Mouse (Mus musculus) neutrophil, adult 5-6 weeks (primary cell): ENCODE data around the gene Tek. TPM values are rescaled to one million over a fixed set of nuclear protein-coding genes. Genes with fewer than 3 reads are reported as not detected.
"Not testable (repeated sequence)": the region's sequence is repeated elsewhere in the genome, so short reads cannot be mapped to it uniquely, and the experiment has no call there.

Source experiments
- ATAC-seq: fragments of 151-379, 151-347 bp; 2 replicates; pipeline ENCODE4 v1.8.0; 2017; ENCODE audit warnings: mild to moderate bottlenecking, moderate TSS enrichment; ENCODE audit not compliant: insufficient number of reproducible peaks, poor library complexity, low FRiP score, severe bottlenecking; ENCODE audit errors: extremely low read depth
- total RNA-seq: library from RNA; stranded (forward); fragments of 200-1000 nt; gene quantifications from 2 replicates; pipeline ENCODE4 v1.2.3, GENCODE M21; 2017

Gene Tek
- not detected in 2 replicates for total RNA-seq

DNA sequence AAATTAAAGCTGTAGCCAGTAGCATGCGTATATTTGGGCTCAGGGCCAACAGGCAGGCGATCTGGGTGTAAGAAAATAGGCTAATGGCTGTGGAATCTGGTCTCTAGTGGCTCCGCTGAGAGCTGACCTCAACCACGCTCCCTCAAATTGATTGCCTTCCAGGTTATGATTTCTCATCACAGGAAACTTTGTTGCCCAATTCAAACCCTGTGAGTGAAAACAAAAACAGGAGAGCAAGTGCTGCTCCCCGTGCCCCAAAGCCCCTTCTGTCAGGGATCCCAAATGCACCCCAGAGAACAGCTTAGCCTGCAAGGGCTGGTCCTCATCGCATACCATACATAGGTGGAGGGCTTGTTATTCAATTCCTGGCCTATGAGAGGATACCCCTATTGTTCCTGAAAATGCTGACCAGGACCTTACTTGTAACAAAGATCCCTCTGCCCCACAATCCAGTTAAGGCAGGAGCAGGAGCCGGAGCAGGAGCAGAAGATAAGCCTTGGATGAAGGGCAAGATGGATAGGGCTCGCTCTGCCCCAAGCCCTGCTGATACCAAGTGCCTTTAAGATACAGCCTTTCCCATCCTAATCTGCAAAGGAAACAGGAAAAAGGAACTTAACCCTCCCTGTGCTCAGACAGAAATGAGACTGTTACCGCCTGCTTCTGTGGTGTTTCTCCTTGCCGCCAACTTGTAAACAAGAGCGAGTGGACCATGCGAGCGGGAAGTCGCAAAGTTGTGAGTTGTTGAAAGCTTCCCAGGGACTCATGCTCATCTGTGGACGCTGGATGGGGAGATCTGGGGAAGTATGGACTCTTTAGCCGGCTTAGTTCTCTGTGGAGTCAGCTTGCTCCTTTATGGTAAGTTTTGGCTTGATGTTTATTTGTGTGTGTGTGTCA lies at the start of gene Tek:
Tek (plus strand) TSS at position 452 of the 894 bp plus-strand sequence.
- ATAC-seq: no peak

DNA sequence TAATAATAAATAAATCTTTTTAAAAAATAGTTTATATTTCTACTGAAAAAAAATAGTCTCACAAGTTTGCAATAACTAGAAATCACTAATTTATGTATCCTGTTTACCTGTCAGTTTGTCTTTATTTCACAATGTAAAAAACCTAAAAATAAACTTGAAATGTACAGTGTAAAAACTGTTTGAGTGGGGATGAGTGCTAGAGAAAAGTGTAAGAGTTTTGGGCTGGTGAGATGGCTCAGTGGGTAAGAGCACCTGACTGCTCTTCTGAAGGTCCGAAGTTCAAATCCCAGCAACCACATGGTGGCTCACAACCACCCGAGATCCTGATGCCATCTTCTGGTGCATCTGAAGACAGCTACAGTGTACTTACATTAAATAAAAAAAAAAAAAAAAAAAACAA lies 49.3 kb upstream of the Tek start:
- ATAC-seq: not testable (repeated sequence)

DNA sequence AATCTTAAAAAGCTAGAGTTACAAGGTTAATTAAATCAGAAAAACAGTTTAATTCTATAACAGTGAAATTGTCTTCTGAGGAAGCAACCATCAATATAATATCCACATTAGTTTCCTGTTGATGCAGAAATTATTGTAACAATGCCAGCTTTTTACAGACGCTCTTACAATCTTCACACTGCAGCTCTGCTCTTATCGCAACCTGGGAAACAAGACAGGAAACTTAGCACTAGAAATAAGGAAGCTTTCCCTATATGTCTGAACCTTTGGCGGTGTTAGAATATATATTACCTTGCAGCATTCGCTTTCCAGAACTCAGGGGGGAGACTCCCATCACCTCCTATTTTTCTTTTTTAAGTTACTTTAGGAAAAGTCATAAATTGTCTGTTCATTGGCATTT lies 48.0 kb upstream of the Tek start:
- ATAC-seq: no peak

DNA sequence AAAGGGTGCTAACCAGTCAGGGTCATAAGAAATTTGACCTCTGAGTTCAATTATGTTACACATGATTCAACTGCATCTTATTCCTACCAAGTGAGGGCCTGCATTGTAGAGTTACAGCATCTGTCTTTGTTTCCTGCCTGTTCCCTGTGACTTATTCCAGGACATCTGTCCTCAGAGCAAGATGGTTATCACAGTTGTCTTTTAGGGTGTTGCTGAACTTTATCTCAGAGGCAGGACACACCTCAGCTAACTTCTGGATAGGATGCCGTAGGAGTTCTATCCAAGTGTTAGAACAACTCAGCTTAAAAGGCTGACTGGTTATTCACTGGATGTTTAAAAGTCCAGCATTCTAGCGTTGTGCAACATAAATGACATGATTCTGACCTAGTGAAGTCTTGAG lies 46.9 kb upstream of the Tek start:
- ATAC-seq: no peak

DNA sequence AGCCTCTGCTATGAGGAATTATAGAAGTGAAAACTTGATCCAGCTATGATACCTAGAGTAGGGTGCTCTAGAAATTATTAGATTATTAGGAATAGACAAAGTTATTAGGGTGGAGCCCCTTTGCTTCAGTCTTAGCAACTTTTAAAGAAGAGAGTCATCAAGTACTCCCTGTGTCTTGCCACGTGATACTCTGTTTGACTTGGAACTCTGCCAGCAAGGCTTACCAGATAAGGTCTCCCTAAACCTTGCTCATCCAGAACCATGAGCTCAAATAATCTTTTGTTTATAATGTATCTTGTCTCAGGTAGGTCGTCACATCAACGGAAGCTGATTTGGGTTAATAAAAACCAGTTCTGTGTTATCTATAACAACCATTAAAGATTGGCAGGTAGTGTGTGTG lies 42.7 kb upstream of the Tek start:
- ATAC-seq: no peak

DNA sequence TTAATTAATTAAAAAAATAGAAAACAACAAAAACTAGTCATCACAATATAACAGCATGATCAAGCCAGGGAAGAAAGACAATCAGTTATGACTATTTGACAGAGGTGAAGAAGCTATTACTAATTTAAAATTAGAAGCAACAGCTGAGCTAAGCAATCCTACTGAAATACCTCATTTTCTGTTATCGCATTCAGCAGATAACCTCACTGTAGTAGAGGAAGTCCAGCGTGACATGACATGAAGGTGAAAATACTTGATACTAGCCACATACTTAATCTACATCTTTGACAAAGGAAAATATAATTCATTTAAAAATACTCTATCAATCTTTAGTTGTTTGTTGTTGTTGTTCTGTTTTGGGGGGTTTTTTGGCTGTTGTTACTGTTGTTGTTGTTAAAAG lies 28.1 kb upstream of the Tek start:
- no peak for ATAC-seq

DNA sequence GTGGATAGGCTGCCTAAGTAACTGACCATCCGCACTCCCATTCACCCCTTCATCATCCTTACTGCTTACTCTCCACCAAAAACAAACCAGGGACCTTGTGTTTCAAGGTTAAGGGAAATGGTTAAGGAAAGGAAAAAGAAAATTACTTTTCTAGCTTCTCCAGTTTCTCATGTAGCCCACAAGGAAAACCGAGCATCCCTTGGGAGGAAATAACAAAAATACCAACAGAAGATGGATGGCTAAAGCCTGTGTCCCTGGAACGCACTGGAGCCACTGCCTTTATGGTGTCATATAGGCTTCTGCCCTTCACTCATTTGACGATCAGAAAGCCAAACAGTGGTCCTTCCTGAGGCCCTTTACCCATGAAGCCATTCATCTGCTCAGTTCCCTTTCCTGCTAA lies 27.7 kb upstream of the Tek start:
- ATAC-seq: no peak

DNA sequence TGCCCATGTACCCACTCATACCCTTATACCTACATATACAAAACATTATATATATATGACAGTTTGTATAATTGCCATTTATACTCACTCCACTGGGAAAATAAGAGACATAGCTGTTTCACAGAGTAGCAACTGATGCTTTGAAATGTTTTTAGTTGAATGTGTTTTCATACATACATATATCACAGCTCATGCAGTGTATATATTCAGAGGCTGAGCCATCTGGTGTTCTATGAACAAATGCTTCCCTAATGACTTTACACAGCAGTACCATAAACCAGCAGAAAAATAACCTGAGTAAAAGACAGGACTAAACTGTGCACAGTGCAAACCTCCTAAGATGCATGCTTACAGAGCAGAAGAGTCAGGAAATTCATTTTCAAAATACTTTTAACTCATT lies 25.3 kb upstream of the Tek start:
- no peak for ATAC-seq

DNA sequence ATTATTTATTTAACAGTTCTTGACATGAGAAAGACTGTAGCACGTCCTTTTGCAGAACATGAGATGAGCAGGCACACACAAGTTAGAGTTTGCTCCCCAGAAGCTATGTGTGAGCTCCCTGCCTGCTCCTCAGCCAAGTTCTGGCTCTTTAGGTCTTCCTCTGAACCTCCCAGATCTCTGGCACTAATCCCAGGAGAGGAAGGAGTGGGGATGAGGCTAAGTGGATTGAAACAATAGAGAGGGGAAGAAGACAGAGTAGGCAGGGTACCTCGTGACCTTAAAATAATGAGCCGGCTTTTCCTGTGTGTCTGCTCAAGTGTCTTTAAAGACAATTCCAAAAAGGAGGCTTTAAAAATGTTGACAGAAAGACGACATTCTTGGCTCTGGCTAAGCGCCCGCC lies 23.9 kb upstream of the Tek start:
- no peak for ATAC-seq

DNA sequence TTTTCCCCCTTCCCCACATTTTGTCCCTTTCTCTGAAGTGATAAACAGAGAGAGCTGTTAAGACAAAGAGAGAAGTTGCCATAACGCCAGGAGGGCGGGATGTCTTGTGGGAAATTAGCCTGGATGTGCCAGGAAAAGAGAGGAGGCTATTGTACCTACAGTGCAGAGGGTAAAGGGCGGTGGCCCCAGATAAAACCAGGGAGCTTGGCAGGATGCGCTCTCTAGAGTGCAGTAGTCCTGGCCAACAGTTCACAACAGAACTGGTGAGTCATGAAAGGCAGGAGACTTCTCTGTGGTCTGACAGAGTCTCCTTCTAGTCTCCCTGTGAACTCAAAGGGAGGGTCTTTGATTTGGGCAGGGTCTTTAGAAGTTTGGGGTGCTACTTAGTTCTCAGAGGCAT lies 13.3 kb upstream of the Tek start:
- ATAC-seq: no peak

DNA sequence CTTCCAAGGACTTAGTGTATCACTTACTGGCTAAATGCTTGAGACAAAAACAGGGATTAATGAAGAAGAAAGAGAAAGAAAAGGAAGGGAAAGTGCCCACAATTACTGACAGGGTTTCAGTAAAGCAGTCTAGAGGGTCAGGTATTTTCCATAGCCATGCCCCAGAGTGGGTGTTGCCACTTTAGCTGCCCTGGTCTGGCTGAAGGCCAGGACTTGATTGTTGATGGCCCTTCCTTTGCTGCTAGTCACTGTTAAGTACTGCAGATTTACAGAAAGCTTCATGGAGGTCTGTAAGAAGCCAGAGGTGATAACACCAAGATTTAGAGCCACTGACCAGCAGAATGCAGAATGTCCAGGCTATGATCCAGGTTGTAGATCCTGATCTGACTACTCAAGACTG lies 6.4 kb upstream of the Tek start:
- no peak for ATAC-seq

DNA sequence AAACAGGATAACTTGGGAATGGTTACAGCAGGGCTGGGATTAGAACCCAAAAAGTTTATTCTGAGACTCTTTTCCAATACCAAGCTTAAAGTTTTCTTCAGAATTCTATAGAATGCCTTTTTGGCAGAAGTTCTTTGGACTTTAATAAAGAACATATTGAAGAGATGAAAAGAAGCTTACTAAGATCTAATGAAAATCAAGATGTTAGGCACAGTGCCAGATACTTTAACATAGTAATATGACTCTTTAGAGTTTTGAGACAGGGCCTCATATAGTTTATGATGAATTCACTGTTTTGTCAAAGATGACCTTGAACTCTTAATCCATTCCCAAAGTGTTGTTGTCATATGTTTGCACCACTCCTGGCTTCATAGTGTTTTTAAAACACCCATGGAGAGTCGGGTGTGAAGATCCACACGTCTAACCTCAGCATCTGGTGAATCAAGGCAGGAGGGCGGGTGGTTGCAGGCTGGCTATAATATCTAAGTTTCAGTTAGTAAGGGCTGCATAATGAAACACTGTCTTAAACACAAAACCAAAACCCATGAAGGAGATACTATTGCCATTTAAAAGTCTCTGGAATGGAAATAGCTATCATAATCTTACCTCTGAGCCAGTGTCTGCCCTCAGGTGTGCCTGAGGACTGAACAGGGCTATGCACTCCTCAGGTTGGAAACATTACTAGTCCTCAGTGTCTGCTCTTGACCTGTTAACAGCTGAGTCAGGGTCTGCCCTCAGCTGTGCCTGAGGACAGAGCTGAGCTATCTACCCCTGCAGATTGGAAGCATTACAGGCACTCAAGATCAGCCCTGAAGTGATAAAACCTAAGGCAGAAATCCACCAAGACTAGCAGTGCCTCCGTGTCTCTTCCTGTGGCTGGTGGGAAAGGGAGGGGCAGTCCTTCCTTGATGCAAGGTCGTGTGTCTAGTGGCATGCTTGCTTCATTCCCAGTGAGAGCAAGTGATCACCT lies 1.5 kb upstream of the Tek start:
- ATAC-seq: no peak

DNA sequence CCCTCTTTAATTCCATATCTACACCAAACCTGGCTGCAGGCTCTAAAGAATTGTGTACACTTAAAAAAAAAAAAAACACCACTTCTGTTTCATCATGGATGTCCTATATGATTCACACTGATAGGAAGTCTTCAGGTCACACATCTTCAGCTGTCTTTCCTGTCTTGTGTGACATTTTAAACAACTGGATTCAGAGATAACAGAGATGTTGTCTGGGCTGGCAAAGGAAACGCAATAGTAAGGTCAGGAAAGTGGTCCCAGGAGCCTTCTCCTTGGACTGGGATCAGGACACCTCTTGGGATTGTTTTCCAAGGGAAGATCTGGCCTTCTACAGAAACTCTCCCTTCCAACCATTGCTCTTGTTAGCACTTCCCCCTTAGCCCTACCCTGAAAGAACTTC lies 2.7 kb downstream of the Tek start:
- ATAC-seq: no peak

DNA sequence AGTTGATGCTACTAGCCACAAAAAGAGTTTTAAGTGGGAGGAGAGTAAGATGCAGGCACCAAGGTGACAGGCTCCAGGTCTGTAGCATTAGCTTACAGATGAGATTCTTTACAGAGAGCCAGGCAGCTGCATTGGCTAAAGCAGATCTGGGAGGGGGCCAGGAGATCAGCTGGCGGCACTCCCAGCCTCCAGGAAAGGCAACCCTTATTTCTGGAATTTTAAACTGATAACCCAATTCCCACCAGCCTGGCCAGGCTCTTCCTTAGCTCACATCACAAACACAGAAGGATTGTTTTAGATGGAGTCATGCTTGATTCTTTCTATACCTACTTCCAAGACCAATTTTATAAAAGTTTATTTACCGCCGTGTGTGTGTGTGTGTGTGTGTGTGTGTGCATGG lies 6.7 kb downstream of the Tek start:
- no peak for ATAC-seq

DNA sequence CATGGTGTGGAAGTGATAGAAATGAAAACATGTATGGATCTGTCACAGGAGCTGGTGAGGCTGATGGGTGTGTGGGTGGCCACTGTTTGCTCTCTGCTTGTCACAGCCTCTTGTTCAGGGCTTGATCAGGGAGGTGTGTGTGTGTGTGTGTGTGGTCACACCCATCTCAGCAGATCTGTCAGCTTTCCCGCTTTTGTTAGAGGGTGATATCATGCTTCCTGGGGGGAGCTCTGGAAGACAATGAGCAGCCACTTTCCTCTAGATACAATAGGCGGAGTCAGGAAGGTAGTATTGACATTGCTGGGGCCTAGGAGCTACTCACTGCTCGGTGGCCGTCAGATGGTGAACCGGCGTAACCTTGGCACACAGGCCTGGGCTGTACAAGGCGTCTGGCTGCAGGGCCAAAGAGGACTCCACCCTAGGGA lies 7.3 kb downstream of the Tek start:
- no peak for ATAC-seq

DNA sequence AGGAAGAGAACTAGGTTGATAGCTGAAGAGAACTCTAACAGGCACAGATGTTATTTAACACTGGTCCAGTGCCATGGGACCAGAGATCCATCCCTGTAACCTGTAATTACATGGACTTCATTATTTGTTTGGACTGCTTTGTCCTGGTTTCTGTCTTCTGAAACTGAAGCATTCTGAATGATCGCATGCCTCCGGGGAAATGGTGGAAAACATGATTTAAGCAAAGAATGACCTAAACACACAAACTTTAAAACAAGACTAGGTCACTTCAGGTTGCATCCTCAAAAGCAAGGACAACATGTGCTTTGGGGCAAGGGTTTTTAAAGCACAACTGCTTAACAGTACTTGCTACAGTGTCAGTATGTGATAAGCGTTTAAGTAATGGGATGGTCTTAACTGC lies 8.2 kb downstream of the Tek start:
- ATAC-seq: no peak

DNA sequence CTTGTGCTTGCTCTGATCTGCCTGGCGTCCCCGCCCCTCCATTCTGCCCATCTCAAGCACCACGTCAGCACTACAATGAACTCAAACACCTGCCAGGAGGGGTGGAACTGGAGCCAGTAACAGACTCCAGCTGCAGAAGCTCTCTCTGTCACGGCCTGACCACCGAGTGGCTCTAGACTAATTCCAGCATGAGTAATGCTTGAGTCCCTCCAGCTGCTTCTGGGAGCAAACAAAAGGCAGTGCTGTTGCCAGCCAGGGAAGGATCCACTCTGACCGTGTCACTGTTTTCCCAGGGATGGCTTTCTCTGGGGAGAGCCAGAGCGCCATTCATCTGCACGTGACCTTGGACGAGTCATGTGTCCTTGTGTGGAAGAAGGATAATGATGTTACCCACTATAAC lies 13.4 kb downstream of the Tek start:
- ATAC-seq: no peak

DNA sequence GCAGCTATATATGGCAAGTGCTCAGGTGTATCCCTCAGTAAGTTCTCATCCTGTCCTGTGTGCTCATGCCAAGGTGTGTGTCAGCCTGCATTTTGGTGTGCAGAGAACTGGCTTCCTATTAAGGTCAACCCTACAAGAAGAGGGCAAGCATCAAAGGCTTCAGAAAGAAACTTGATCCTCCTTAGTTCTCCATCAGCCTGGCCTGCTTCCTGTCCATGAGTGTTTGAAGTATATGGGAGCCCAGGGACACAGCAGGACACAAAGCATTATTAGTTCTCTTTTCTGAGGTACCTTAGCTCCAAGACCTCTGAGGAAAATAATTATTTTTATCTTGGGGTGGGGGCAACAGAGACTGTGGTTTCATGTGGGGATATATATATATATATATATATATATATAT lies 26.1 kb downstream of the Tek start:
- ATAC-seq: no peak

DNA sequence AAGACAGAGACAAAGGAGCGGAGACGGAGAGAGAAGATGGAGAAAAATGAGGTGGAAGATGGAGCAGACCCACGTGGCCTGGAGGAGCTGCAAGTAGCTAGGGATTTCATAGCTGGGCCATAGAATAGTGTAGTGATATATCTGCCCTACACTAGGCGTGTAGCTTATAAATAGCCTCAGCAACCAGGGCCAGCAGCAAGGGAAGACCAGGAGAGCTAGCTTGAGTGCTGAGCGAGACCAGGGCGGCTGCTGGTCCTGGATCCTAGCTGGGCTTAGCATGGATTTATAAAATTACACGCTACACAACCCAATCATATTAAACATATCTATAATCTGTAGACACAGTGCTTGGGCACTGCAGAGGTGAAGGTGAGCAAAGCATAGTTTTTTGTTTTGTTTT lies 27.1 kb downstream of the Tek start:
- ATAC-seq: no peak

DNA sequence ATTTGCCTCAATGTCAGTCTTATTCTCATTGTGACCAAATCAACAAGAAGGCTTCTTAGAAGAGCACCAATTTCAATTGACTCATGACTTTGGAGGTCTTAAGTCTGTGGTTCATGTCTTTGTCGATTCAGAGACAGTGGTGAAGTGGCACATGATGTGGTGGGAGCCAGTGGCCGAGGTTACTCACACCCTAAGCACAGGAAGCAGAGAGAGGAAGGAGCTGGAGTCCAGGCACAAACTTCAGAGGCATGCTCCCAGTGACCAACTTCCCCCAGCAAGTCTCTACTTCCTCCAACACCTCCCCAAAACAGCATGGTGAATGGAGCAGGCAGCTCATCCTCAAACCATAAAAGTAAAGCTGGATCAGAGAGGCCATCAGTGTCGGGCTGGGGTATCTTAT lies 29.5 kb downstream of the Tek start:
- no peak for ATAC-seq
